Mouse (Mus musculus) spleen, embryonic (tissue): Measurements from ENCODE around the gene Narfl.

ENCODE experiments used
- CTCF ChIA-PET: fragments of 350-600 bp; sonication (Branson Sonifier 250); formaldehyde crosslinking; loops from one replicate; lab custom pipeline; 2022; lab: Charles Lee

Gene Narfl

GRCm38 (mm10) chr17:25761561-25761970 lies 12.0 kb upstream of the Narfl start:
- CTCF ChIA-PET: no interaction called here

DNA sequence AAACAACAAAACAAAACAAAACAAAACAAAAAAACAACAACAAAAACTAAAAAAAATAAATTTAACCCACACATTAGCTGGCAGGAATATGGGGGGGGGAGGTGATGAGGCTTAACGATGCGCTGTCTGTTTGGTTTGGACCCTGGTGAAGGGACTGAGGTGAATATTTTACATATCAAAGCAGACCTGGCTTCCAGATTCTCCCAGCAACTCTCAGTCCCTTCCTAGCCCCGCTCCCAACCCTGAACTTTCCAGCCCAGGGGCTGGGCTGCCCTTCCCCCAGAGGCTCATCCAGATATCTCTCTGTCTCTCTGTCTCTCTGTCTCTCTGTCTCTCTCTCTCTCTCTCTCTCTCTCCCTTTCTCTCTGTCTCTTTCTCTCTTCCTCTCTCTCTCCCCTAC lies 11.0 kb upstream of the Narfl start:
- CTCF ChIA-PET: no interaction called here

DNA sequence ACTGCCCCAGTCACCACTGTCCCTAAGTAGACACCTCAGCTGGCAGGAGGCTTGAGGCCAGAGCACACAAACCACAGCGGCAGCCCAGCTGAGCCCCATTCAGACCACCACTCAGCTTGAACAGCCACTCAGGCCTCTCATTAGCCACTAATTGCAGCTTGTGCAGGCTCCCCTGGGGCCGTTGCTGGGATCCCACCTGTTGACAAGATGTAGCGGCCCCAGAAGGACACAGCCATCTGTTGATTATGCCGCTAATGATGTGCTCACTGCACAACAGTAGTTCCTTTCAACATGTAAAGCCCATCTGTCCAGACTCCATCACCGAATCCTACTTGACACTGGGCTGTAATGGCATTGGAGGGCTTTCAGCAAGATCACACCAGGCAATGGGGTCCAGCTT lies 7.7 kb upstream of the Narfl start:
- CTCF ChIA-PET: no interaction called here

DNA sequence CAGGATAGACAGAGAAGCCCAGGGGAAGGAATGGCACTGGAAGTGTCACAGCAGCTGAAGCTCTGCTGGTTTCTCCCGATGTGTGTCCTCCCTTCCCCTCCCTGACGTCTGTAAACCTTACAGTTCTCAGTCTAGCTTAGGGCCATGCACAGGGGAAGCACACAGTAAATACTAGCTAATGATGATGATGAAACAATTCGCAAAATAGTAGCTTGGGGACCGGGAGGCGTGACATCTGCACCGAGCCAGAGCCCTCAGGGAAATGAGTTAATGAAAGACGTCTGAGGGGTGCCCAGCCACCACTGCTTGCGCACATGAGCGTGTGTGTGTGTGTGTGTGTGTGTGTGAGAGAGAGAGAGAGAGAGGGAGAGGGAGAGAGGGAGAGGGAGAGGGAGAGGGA lies 4.2 kb upstream of the Narfl start:
- CTCF ChIA-PET: interaction anchor here (0.6 kb wide), 1 partner anchor 10 kb away, joined by 4 read pairs; no protein-coding TSS in a partner anchor

DNA sequence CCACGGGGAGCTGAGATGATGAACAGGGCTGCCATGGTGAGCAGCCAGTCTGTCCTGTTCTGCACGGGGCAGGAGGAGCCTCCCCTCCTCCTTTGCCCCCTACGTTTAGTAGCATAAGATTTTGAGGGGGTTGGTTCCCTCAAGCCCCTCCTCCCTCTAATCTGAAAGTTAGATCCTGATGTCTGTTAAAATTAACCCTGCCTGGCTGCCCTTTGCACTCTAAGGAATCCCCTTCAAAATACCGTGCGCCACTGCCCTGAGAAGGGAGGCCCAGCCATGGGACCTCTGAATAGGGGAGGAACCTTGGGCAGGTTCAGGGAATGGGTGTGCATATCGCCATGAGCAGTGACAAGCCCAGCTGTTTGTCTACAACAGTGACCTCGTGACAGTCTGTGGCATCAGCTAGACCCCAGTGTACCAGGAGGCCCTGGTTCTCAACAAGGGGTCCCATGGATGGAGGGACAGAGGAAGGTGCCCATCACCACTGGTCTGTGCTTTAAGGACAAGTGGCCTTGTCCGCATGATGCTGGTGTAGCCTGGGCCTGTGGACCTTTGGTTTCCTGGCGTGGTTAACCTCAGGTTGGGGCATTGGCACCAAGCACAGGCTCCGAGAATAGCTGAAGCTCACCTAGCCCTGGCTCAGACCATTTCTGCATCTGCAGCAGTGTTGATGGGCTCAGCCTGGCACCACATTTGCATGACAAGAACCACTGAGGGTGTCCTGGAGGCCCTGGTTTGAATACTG lies 1.9 kb downstream of the Narfl start:
- CTCF ChIA-PET: interaction anchor here (0.5 to 0.8 kb wide), 2 partner anchors 34 to 58 kb away, joined by 4 to 9 read pairs; partner anchors contain the start of gene Stub1

GRCm38 (mm10) chr17:25777948-25778347 lies 4.4 kb downstream of the Narfl start:
- CTCF ChIA-PET: no interaction called here

DNA sequence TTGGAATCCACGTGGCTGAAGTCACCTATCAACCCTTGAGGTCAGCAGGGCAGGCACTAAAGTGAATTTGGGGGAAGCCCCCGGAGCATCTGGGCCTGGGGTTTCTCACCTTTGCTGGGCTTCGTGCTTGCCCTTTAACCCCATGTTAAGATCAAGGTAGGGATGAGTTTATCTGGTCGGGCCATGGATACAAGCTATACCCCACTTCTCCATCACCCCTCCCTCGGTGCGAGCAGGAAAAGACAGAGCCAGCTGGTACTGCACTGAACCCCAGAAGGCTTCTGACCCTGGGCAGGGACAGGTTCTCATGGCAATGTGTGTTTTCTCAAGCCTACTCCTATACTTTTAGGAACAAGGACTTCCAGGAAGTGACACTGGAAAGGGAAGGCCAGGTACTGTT lies 7.8 kb downstream of the Narfl start:
- CTCF ChIA-PET: no interaction called here

DNA sequence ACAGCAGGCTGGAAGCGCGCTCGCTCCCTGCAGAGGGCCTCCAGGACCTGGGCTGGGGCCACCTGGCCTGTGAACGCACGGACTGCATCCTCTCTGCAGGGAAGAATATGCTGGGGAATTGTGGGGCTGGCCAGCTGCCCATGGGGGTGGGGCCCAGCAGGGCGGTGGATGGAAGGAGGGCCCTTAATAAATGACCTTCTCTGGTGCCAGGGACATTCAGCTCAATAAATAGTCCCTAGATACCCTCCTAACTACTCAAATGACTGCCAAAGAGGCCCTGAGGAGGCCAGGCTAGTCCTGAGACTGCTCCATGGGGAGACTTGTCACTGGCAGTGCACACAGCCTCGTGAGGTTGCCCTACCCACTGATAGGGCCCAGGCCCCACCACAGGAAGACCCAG lies 9.5 kb downstream of the Narfl start:
- CTCF ChIA-PET: no interaction called here

DNA sequence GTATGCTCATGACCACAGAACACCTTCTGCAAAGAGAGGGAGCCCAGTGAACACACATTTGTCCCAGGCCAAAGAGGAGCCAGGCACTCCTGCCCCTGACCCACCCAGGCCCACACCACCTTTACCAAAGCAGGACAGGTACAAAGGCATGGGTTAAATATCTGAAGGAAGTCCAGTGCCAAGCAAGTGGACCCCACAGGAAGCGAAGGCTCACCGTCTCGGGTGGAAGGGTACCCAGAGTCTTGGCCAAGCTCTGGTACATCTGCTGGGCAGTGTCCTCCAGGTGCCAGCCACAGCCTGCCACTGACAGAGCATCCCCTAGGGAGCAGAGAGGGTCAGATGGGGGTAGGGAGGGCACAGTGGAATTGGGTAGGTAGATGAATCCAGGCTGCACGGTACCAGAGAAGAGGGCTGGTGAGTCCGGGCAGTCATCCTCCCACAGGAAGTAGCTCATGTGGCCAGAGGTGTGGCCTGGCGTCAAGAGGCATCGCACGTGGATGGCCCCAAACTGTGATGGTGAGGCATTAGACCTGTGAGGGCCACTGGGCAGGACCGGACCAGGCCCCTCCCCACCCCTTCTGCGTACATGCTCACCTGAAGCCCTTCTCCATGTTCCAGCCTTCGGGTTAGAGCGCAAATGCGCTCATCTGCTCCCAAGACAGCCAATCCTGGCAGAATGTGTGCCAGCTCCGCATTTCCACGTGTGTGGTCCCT lies 10.4 kb downstream of the Narfl start:
- CTCF ChIA-PET: no interaction called here

DNA sequence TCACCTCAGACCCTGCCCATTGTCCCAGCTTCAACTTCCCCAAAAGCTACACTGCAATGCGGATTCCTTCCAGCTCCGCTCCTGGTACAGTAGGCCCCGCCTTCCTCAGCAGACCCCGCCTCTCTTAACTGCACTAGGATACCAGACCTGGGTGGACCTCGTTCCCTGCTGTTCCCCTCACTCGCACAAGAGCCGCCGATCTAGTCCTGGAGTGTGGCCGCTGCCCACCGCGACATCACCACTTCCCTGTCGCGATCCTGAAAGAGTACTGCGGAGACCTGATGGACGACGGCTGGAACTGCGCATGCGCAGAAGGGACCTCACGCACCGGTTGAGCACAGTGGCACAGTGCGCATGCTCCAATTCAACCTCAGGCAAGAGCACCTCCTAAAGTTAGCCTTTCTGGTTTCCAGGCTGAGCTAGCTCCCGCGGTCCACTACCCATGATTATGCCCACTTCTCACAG lies 11.7 kb downstream of the Narfl start, which contains the start of gene Haghl:
Gene Haghl, minus strand, starts transcription at position 393 of the 465 bp plus-strand sequence.
- CTCF ChIA-PET: no interaction called here

- CTCF ChIA-PET: no interaction called here
Observed at GRCm38 (mm10) chr17:25786280-25786679, 12.7 kb downstream of the Narfl start, which contains the start of gene Ccdc78. Gene Ccdc78 (plus strand): TSS chr17:25786580.

DNA sequence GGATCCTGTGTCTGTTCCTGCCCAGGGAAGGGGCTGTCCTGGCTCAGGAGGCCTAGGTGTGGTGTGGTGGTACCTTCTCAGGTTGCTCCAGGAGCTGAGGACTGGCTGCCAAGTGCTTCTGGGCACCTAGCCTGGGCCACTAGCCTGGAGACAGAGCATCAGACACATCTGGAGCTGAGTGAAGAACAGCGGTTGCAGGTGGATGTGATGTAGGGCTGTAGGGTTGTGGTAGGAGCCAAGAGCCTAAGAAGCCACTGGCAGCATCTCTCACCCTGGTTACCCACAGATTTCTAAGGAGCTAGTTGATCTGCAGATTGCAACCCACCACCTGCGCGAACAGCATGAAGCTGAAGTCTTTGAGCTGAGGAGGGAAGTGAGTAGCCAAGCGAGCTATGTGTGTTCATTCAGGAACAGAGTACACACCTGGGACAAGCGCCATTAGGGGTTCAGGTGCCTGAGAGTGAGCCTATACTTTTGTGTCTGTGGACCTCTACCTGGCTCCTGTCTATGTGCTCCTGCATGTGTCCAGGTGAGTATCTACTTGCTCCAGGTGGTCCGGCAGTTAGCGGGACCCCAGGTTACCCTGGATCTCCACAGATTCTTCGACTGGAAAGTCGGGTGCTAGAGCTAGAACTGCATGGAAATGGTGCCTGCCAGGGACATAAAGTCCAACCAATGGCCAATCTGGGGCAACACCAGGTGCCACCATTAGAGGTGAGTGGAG lies 13.4 kb downstream of the Narfl start:
- CTCF ChIA-PET: no interaction called here

- CTCF ChIA-PET: interaction anchor here (0.5 kb wide), 1 partner anchor 1149 kb away, joined by 3 read pairs; no protein-coding TSS in a partner anchor
Observed at GRCm38 (mm10) chr17:25791320-25791842, 17.8 kb downstream of the Narfl start.

DNA sequence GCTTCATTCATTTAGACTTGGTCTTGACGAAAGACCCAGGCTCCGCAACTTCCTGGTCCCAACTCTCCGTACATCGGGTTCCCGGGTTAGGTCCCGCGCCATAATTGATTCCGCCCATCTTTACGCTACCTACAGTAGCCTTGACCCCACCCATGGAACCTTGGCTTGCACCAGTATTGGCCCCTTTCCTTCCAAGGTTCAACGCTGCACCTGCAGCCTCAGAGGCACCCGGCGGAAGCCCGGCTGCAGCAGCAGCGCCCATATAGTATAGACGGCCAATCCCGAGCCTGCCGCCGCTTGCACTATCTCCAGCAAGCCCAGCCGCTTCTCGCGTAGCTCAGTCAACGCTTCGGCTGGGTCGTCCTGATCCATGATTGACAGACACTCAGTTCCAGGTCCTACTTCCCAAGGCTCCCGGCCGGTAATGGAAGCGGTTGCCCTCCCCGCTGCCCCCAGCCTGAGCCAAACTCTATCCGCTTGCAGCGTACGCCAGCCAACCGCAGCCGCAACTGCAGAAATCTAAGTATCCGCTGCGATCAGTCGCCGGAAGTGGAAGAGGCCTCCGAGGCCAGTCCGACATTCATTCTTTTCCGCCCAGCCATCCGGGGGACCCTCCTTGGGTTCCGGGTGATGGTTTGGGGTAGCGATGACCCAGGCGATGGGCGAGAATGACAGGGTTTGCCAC lies 18.4 kb downstream of the Narfl start:
- CTCF ChIA-PET: interaction anchor here (1.3 kb wide), 1 partner anchor 19 kb away, joined by 15 read pairs; the partner anchor contains the start of gene Narfl

DNA sequence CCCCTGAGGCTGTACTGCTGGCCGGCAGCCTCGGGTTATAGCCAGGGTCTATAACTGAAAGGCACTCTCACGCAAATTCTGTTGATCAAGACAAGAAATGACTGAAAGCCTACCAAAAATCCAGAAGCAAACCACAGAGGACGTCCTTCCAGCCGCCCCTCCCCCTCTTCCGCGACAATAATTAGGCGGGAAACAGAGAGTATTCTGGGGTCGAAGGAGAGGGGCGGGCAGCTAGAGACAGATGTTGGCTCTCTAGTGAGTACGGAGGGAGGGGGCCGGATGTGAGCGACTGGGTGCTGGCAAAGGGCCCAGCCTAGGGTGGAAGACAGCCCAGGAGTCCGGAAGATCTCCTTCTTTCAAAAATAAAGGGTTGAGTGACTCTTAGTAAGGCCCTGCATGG lies 19.0 kb downstream of the Narfl start, which contains the start of gene Fam173a:
Gene Fam173a, minus strand, starts transcription at position 287 of the 400 bp plus-strand sequence.
- CTCF ChIA-PET: interaction anchor here (1.3 kb wide), 1 partner anchor 19 kb away, joined by 15 read pairs; the partner anchor contains the start of gene Narfl

DNA sequence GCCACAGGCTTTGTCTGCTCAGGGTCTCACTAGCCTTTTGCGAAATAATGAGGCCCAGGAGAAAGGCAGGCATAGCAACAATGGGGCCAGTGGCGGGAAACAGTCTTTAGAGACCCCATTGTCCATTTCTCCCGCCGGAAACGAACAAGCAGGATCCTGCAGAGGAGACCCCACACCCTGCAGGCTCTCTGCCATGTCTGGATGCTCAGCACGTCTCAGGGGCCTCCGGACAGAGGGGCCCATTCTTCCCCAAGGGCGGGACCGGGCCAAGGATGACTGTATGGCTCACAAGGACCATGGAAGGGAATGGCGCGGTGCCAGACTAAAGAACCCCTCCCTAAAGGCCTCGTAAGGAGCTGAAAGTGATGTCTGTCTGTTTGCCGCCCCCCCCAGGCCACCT lies 20.6 kb downstream of the Narfl start:
- CTCF ChIA-PET: interaction anchor here (0.6 to 0.7 kb wide), 2 partner anchors 73 to 1068 kb away, joined by 3 to 6 read pairs; no protein-coding TSS in a partner anchor

DNA sequence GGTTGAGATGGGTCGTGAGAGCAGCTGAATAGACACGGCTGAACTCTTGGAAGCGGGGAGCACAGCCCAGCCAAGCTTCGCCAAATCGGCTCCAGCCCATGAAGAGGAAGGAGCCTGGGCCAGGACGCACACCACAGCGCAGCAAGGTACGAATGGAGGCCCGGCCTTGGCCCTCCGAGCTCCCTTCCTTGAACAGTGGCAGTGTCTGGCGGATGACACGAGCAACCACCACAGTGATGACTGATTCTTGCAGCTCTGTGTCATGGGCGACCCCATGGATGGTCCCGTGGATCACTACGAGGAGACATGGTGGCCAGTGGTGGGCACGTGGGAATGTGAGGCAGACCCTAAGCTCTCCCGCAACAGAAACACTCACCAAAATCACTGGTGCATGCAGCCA lies 21.4 kb downstream of the Narfl start:
- CTCF ChIA-PET: interaction anchor here (0.6 kb wide), 1 partner anchor 1068 kb away, joined by 6 read pairs; no protein-coding TSS in a partner anchor

DNA sequence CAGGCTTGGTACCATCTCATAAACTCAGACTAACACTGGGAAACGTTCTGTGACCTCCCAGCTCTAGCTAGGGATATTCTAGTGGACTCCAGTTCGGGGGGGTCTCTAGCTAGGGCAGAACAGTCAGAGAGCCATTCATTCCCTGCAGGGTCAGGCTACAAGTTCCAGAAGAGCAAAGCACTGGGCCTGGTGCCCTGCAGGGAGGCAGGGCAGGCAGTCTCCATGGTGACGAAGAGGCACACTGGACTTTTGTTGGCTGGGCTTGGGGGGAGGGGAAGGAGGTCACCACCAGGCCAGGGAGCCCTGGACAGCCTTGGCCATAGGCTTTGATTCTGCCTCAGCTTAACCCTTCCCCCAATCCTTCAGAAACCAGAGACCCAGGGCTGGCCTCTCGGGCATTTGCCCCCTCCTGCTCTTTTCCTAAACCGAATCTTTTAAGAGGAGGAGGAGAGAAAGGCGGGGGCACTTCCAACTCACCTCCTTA lies 22.1 kb downstream of the Narfl start, which contains the start of gene AC134908.4:
Gene AC134908.4, minus strand, starts transcription at position 51 of the 484 bp plus-strand sequence.
- CTCF ChIA-PET: no interaction called here

- CTCF ChIA-PET: no interaction called here
Observed at GRCm38 (mm10) chr17:25796211-25796771, 22.7 kb downstream of the Narfl start.

DNA sequence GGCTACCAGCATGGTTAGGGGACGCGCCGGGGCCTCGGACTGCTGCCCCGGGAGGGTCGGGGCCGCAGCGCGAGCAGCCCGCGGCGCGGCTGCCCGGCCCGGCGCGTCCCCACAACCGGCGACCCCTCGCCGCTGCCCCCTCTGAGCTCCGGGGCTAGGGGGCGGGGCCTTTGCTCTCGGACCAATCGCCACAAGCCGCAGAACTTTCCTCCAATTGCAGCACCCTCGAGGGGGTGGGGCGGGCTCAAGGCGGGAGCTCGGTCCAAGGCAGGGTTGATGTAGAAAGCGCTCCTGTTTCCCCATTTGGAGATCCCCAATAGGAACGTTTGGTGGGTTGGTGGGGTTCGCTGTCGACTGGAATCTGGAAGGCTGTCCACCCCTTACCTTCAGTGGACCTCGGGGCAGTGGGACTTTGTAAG lies 23.4 kb downstream of the Narfl start, which contains the start of gene Metrn:
Gene Metrn, minus strand, starts transcription at position 186 of the 419 bp plus-strand sequence.
- CTCF ChIA-PET: no interaction called here
